ENCODE assay signal across 8 mouse cellular contexts in genomic region chr7:4723508-4723907, GRCm38 (mm10). TPM values are rescaled to one million over a fixed set of nuclear protein-coding genes. Genes with fewer than 3 reads are reported as not detected.
DNase-seq lines count a peak whose midpoint lies in the region; ATAC-seq and TF ChIP-seq lines count a peak whose summit lies in the region.

No protein-coding gene starts in this region.

- peak overlapping the region; percentile 41 for H3K4me2 ChIP-seq in limb, embryonic 11.5 days (ENCODE audit: low read depth, severe bottlenecking)
- peak overlapping the region; percentile 38 for H3K4me2 ChIP-seq in midbrain, embryonic 11.5 days

- 42% methylated on average over 12 of the region's 12 CpGs for WGBS in hindbrain, embryonic 10.5 days
- WGBS in limb, embryonic 11.5 days, result 38% methylated on average over 12 of the region's 12 CpGs
- WGBS in midbrain, embryonic 11.5 days, result 41% methylated on average over 12 of the region's 12 CpGs

- H3K9me3 ChIP-seq in hindbrain, embryonic 10.5 days, result no peaks in the 10 kb centered on the region
- no peaks in the 10 kb centered on the region for H3K9me3 ChIP-seq in limb, embryonic 11.5 days (ENCODE audit: control insufficient read depth, low read length)
- no peaks in the 10 kb centered on the region for H3K9me3 ChIP-seq in midbrain, embryonic 11.5 days (ENCODE audit: control insufficient read depth, low read length)

- H3K27me3 ChIP-seq in hindbrain, embryonic 10.5 days (ENCODE audit: insufficient read depth, poor library complexity, severe bottlenecking), result no peaks in the 10 kb centered on the region
- no peaks in the 10 kb centered on the region for H3K27me3 ChIP-seq in limb, embryonic 11.5 days (ENCODE audit: control insufficient read depth, insufficient read depth, low read length)
- H3K27me3 ChIP-seq in midbrain, embryonic 11.5 days (ENCODE audit: control insufficient read depth, insufficient read depth, low read length), result no peaks in the 10 kb centered on the region

- no peak for ATAC-seq in limb, embryonic 11.5 days (ENCODE audit: insufficient number of reproducible peaks, low FRiP score, low TSS enrichment, low read depth)
- ATAC-seq in midbrain, embryonic 11.5 days (ENCODE audit: low FRiP score), result peak; percentile 59; the same call in 1 of the 2 replicates

- DNase-seq in layer of hippocampus, adult 2 months (ENCODE audit: low spot score in 2 of 2), result peak; percentile 36 to 43
- no peak for DNase-seq in layer of hippocampus, adult 9-10 months (ENCODE audit: low spot score)
- peak; percentile 63 to 68 for DNase-seq in cerebellum, postnatal 14 days
- DNase-seq in hindbrain, embryonic 10.5 days (ENCODE audit: low spot score), result no peak
- DNase-seq in limb, embryonic 11.5 days (ENCODE audit: low spot score), result no peak
- DNase-seq in midbrain, embryonic 11.5 days (ENCODE audit: low spot score, missing footprints), result no peak
- peak; percentile 52 for DNase-seq in testis, postnatal 10 days (ENCODE audit: low spot score)
- no peak for DNase-seq in gastrocnemius, postnatal 10 days

- no peaks in the 10 kb centered on the region for H3K4me1 ChIP-seq in hindbrain, embryonic 10.5 days (replicated peaks)
- no peaks in the 10 kb centered on the region for H3K4me1 ChIP-seq in limb, embryonic 11.5 days (ENCODE audit: control insufficient read depth, insufficient read depth, low read length)
- no peaks in the 10 kb centered on the region for H3K4me1 ChIP-seq in midbrain, embryonic 11.5 days (ENCODE audit: control insufficient read depth, insufficient read depth, low read length)

- peak overlapping the region; percentile 43; the same call in 1 of the 2 replicates for H3K27ac ChIP-seq in layer of hippocampus, adult 2 months
- H3K27ac ChIP-seq in hindbrain, embryonic 10.5 days, result no peak overlapping the region; the same call in 1 of the 2 replicates
- no peak overlapping the region for H3K27ac ChIP-seq in limb, embryonic 11.5 days (replicated peaks; ENCODE audit: low read depth, low read length)
- H3K27ac ChIP-seq in midbrain, embryonic 11.5 days (ENCODE audit: low read depth, low read length), result no peak overlapping the region

- H3K4me3 ChIP-seq in layer of hippocampus, adult 2 months, result peak overlapping the region; percentile 53
- peak overlapping the region; percentile 38 for H3K4me3 ChIP-seq in hindbrain, embryonic 10.5 days
- H3K4me3 ChIP-seq in limb, embryonic 11.5 days (ENCODE audit: low read depth, low read length), result no peak overlapping the region; the same call in 1 of the 2 replicates
- peak overlapping the region; percentile 17; the same call in 1 of the 2 replicates for H3K4me3 ChIP-seq in midbrain, embryonic 11.5 days (ENCODE audit: low read depth, low read length)

- H3K36me3 ChIP-seq in hindbrain, embryonic 10.5 days, result no peaks in the 10 kb centered on the region
- H3K36me3 ChIP-seq in limb, embryonic 11.5 days (ENCODE audit: control insufficient read depth, insufficient read depth, low read length), result no peaks in the 10 kb centered on the region
- no peaks in the 10 kb centered on the region for H3K36me3 ChIP-seq in midbrain, embryonic 11.5 days (ENCODE audit: control insufficient read depth, insufficient read depth, low read length)

- no peak for TF ChIP-seq CTCF in layer of hippocampus, adult 2 months (conservative IDR thresholded peaks at IDR 0.05)

- H3K9ac ChIP-seq in limb, embryonic 11.5 days (ENCODE audit: low read length), result peak overlapping the region; percentile 43
- H3K9ac ChIP-seq in midbrain, embryonic 11.5 days (ENCODE audit: low read length), result 0 out of 2 replicates have a peak overlapping the region, but pooled peaks have one; percentile 24

RNA-seq across cellular contexts. Expression of gene Tmem150b, which starts 1.5 kb away (rescaled TPM):
- under 1 TPM in 1 of 2 experiments, not detected in 1; 0.13 TPM for total RNA-seq in layer of hippocampus, adult 2 months (2021)
- polyA plus RNA-seq in hindbrain, embryonic 10.5 days (2016; fragmentation: Nextera tagmentation; extraction: Ambion mirVana), result 0.14 and 0.17 TPM in 2 replicates
- polyA plus RNA-seq in limb, embryonic 11.5 days (2014; fragmentation: Nextera tagmentation; extraction: Ambion mirVana), result 0.16 and 0.19 TPM in 2 replicates
- not detected in 2 replicates for polyA plus RNA-seq in midbrain, embryonic 11.5 days (2014; fragmentation: Nextera tagmentation; extraction: Ambion mirVana)
- total RNA-seq in gastrocnemius, postnatal 10 days (2021), result under 1 TPM in 1 of 2 experiments, not detected in 1; 0.27 TPM

RNA-seq across cellular contexts. Expression of gene Kmt5c, which starts 16.4 kb away (rescaled TPM):
- total RNA-seq in layer of hippocampus, adult 2 months (2021), result 10 to 100 TPM; 25.2 to 37.6 TPM
- polyA plus RNA-seq in hindbrain, embryonic 10.5 days (2016; fragmentation: Nextera tagmentation; extraction: Ambion mirVana), result 94.8 and 106 TPM in 2 replicates
- 76.2 and 80.5 TPM in 2 replicates for polyA plus RNA-seq in limb, embryonic 11.5 days (2014; fragmentation: Nextera tagmentation; extraction: Ambion mirVana)
- polyA plus RNA-seq in midbrain, embryonic 11.5 days (2014; fragmentation: Nextera tagmentation; extraction: Ambion mirVana), result 65.4 and 71.5 TPM in 2 replicates
- 10 to 100 TPM; 20.6 to 34.1 TPM for total RNA-seq in gastrocnemius, postnatal 10 days (2021)

RNA-seq across cellular contexts. Expression of gene Cox6b2, which starts 29.4 kb away (rescaled TPM):
- total RNA-seq in layer of hippocampus, adult 2 months (2021), result 1 to 10 TPM; 1.3 to 3.8 TPM
- 40.8 and 46.1 TPM in 2 replicates for polyA plus RNA-seq in hindbrain, embryonic 10.5 days (2016; fragmentation: Nextera tagmentation; extraction: Ambion mirVana)
- polyA plus RNA-seq in limb, embryonic 11.5 days (2014; fragmentation: Nextera tagmentation; extraction: Ambion mirVana), result 36.9 and 38.4 TPM in 2 replicates
- polyA plus RNA-seq in midbrain, embryonic 11.5 days (2014; fragmentation: Nextera tagmentation; extraction: Ambion mirVana), result 34.5 and 36.6 TPM in 2 replicates
- 1 to 10 TPM; 4.3 to 5.4 TPM for total RNA-seq in gastrocnemius, postnatal 10 days (2021)

RNA-seq across cellular contexts. Expression of gene Brsk1, which starts 33.1 kb away (rescaled TPM):
- 100 to 1,000 TPM; 334 to 355 TPM for total RNA-seq in layer of hippocampus, adult 2 months (2021)
- polyA plus RNA-seq in hindbrain, embryonic 10.5 days (2016; fragmentation: Nextera tagmentation; extraction: Ambion mirVana), result 1.7 and 2.8 TPM in 2 replicates
- 1.7 and 2.5 TPM in 2 replicates for polyA plus RNA-seq in limb, embryonic 11.5 days (2014; fragmentation: Nextera tagmentation; extraction: Ambion mirVana)
- 2.3 and 3.2 TPM in 2 replicates for polyA plus RNA-seq in midbrain, embryonic 11.5 days (2014; fragmentation: Nextera tagmentation; extraction: Ambion mirVana)
- total RNA-seq in gastrocnemius, postnatal 10 days (2021), result 1 to 10 TPM; 3.3 to 4.6 TPM

RNA-seq across cellular contexts. Expression of gene Hspbp1, which starts 38.6 kb away (rescaled TPM):
- total RNA-seq in layer of hippocampus, adult 2 months (2021), result 10 to 100 TPM; 82.1 to 92.1 TPM
- polyA plus RNA-seq in hindbrain, embryonic 10.5 days (2016; fragmentation: Nextera tagmentation; extraction: Ambion mirVana), result 131 and 139 TPM in 2 replicates
- polyA plus RNA-seq in limb, embryonic 11.5 days (2014; fragmentation: Nextera tagmentation; extraction: Ambion mirVana), result 104 and 112 TPM in 2 replicates
- 111 and 113 TPM in 2 replicates for polyA plus RNA-seq in midbrain, embryonic 11.5 days (2014; fragmentation: Nextera tagmentation; extraction: Ambion mirVana)
- 10 to 100 TPM; 22.1 to 23.3 TPM for total RNA-seq in gastrocnemius, postnatal 10 days (2021)

Comparison
In these comparisons a context has a peak if more than half of its experiments do, and no peak if none do; other contexts are left out.
1. DNase-seq: peak in layer of hippocampus, adult 2 months (2 of 2), cerebellum, postnatal 14 days (2 of 2) and testis, postnatal 10 days (single experiment); none in layer of hippocampus, adult 9-10 months (single experiment), hindbrain, embryonic 10.5 days (single experiment), limb, embryonic 11.5 days (single experiment), midbrain, embryonic 11.5 days (single experiment) and gastrocnemius, postnatal 10 days (single experiment).